Mouse (Mus musculus) yolk sac, embryonic 10.5 days (tissue): ENCODE results near the gene Gm11114.

Experiments used
- DNase-seq: peaks from one replicate; pipeline ENCODE4 v3.0.0-alpha.2; 2017; ENCODE audit warnings: low spot score

Gm11114 gene

GRCm38 (mm10) chr9:85357154-85357860, 44.7 kb downstream of the Gm11114 start:
- no peak for DNase-seq
